ENCODE assay signal across 12 mouse cellular contexts in the genomic region with DNA sequence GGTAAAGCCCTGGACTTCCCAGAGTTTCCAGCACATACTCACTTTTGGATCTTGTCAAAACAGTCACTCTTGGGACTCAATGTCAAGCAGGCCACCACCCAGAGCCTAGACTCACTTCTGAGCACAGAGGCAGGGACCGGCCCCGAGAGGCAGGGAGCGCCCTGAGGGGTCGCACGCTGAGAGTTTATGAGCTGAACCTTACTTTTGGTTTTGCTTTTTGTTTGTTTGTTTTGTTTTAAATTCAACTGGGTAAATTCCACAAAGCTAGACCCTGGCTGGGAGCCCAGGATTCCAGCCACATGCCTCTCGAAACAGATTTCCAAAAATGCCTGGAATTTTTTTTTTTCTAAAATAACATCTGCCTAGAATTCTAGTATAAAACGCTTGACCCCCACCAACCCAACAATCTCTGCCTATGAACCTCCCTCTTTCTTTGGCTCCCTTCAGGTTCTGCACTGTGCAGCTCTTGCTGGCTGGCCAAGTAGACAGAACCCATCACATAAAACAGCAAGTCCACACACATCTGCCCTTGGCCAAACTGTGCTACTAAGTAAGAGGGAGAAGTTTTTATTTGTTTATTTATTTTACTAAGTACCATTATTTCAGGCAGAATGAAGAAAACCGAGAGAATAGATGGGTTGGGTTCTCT. TPM values are rescaled to one million over a fixed set of nuclear protein-coding genes. Genes with fewer than 3 reads are reported as not detected.
A peak's percentile ranks its signal among the peaks of the same experiment; 100 is the strongest.
DNase-seq lines count a peak whose midpoint lies in the region; ATAC-seq and TF ChIP-seq lines count a peak whose summit lies in the region.
"Had no signal": no experiment of that assay in that cellular context is flagged by ENCODE, and none has a peak within 500 bp of the region (broad histone marks: within the 10 kb centered on the region; RNA-seq: fewer than 3 reads in every experiment).

No protein-coding gene starts in this region.

- no peak for TF ChIP-seq CTCF in lung, embryonic 14.5 days (IDR thresholded peaks at IDR 0.05; ENCODE audit: low read depth)

- no peaks in the 10 kb centered on the region for H3K9me3 ChIP-seq in lung, embryonic 14.5 days (ENCODE audit: low read depth, low read length)
- H3K9me3 ChIP-seq: heart, embryonic 15.5 days had no signal

- H3K4me2 ChIP-seq in lung, embryonic 14.5 days, result no peak overlapping the region
- H3K4me2 ChIP-seq: heart, embryonic 15.5 days had no signal

- ATAC-seq in lung, embryonic 14.5 days (ENCODE audit: insufficient read depth), result peak; percentile 62; the same call in 1 of the 2 replicates

- H3K4me1 ChIP-seq in lung, embryonic 14.5 days (ENCODE audit: insufficient read depth), result no peaks in the 10 kb centered on the region

- 44% methylated on average over 8 of the region's 8 CpGs for WGBS in lung, embryonic 14.5 days

- DNase-seq in adrenal gland, adult 2 months, result peak; percentile 22
- no peak for DNase-seq in adrenal gland, postnatal 14 days
- DNase-seq in lung, embryonic 14.5 days, result peak; percentile 80
- DNase-seq in lung, postnatal 25 days (ENCODE audit: low spot score), result no peak
- peak; percentile 67 to 81 for DNase-seq in kidney, postnatal 25 days
- no peak for DNase-seq in ovary, postnatal 36 days (ENCODE audit: low spot score)
- no peak for DNase-seq in right cerebral cortex, postnatal 10 days (ENCODE audit: low spot score in 2 of 2)
- DNase-seq in left cerebral cortex, postnatal 25 days (ENCODE audit: low spot score in 2 of 2), result no peak
- DNase-seq: cerebellum, postnatal 10 days; liver; spleen, adult 18-20 months had no signal

- no peak overlapping the region for H3K4me3 ChIP-seq in lung, embryonic 14.5 days (ENCODE audit: low read depth, low read length)
- H3K4me3 ChIP-seq: heart, embryonic 15.5 days had no signal

- H3K9ac ChIP-seq in lung, embryonic 14.5 days, result no peak overlapping the region
- H3K9ac ChIP-seq: heart, embryonic 15.5 days had no signal

- H3K36me3 ChIP-seq in lung, embryonic 14.5 days (ENCODE audit: insufficient read depth), result no peaks in the 10 kb centered on the region
- H3K36me3 ChIP-seq: heart, embryonic 15.5 days had no signal

- intact Hi-C loops in left cerebral cortex, postnatal 25 days (cut with DNase I), result no loop called here

- H3K27me3 ChIP-seq in lung, embryonic 14.5 days (ENCODE audit: insufficient read depth, low read length), result no peaks in the 10 kb centered on the region
- H3K27me3 ChIP-seq: heart, embryonic 15.5 days had no signal

- 0 out of 2 replicates have a peak overlapping the region, but pooled peaks have one; percentile 12 for H3K27ac ChIP-seq in lung, embryonic 14.5 days (ENCODE audit: low read depth)
- H3K27ac ChIP-seq: heart, embryonic 15.5 days had no signal

RNA-seq across cellular contexts. Expression of gene Vgll4, which starts 28.5 kb away (rescaled TPM):
- total RNA-seq in adrenal gland, adult 2 months (2021), result 10 to 100 TPM; 57.5 to 76.3 TPM
- 55.2 and 60.2 TPM in 2 replicates for polyA plus RNA-seq in adrenal gland, adult 2 months (2012; rRNA removed)
- 60.2 and 71.6 TPM in 2 replicates for total RNA-seq in adrenal gland, postnatal 14 days (2021)
- 101 and 111 TPM in 2 replicates for polyA plus RNA-seq in lung, embryonic 14.5 days (2014; fragmentation: Nextera tagmentation; extraction: Ambion mirVana)
- 10 to 100 TPM; 50.7 to 62.5 TPM for total RNA-seq in left cerebral cortex, postnatal 25 days (2021)

Comparison
In these comparisons a context has a peak if more than half of its experiments do, and no peak if none do; other contexts are left out.
1. DNase-seq: peak in adrenal gland, adult 2 months (single experiment), lung, embryonic 14.5 days (single experiment) and kidney, postnatal 25 days (2 of 2); none in adrenal gland, postnatal 14 days (single experiment), lung, postnatal 25 days (single experiment), ovary, postnatal 36 days (single experiment), right cerebral cortex, postnatal 10 days (0 of 2) and left cerebral cortex, postnatal 25 days (0 of 2).